Mouse (Mus musculus) megakaryocyte, embryonic 14.5 days (primary cell): Measurements from ENCODE around the gene Hax1.

Source experiments
- FLI1 ChIP-seq: IDR thresholded peaks from 2 replicates; pipeline ENCODE4 v1.6.1; 2012; ENCODE audit warnings: low read length, inconsistent platforms, mixed read lengths
- GATA1 ChIP-seq: IDR thresholded peaks from 3 replicates; pipeline ENCODE4 v1.6.1; 2012; ENCODE audit warnings: mixed read lengths, low read length, inconsistent platforms, borderline replicate concordance

DNA sequence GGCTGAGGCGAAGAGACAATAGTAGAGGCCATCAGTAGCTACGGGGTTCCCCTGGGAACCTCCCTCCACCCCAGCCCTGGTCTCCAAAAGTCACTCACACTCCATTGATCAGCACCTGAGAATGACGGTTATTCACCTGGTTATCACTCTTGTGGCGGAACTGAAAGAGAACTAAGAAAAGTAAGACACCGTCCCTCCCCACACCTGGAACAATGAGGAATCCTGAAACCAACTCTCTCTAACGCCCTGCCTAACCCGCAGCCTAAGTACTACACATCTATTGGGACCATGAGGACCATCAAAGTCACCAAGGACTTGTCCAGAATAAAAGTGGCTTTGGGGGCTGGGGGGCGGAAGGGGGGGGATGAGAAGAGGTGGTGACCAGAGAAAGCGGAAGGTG is 40.7 kb downstream of the Hax1 start:
- no peak for TF ChIP-seq GATA1
- TF ChIP-seq FLI1: no peak
